20 mouse cellular contexts compared by ENCODE assay signal in the genomic region with DNA sequence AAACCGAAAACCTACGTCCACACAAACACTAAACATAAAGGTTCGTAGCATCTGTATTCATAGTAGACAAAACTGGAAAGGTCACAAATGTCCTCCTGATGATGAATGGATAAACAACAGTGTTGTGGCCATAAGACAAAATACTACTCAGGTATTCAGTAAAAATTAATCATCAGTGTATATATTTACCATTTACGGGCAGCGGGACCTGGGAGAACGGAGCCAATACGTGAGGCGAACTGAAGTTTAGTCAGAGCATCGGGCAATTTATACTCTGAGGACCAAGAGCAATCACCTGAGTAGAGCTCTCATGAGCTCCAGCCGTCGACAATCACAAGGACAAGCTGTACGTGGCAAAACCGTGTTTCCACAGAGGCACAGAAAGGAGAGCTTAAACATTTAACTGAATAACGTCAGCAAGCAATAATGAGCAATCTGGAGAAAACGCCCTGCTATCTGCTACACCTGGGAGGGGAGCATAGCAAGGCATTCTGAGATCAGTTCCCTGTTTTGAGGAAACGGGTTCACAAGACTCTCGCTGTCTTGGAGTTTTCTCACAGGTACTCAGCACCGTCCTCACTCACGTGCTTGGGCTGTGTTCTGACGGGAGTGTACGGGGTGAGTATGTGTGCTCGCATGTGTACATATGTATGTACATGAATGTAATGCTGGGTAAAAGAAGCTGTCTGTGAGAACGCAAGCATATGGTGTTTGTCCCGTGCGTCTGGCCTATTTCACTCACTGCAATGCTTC.
"Had no signal": no experiment of that assay in that cellular context is flagged by ENCODE, and none has a peak within 500 bp of the region (broad histone marks: within the 10 kb centered on the region; RNA-seq: fewer than 3 reads in every experiment).

No protein-coding gene starts in this region.

- H3K36me3 ChIP-seq: liver, embryonic 15.5 days; lung, embryonic 15.5 days; midbrain, embryonic 12.5 days; midbrain, embryonic 15.5 days; neural tube, embryonic 12.5 days; neural tube, embryonic 15.5 days; stomach, embryonic 15.5 days had no signal

- H3K4me3 ChIP-seq: limb, embryonic 10.5 days; limb, embryonic 13.5 days; liver, embryonic 12.5 days; liver, embryonic 15.5 days; lung, embryonic 15.5 days; midbrain, embryonic 12.5 days; midbrain, embryonic 15.5 days; neural tube, embryonic 12.5 days; neural tube, embryonic 15.5 days; stomach, embryonic 15.5 days had no signal

- H3K27ac ChIP-seq: kidney, postnatal 0 days; limb, embryonic 10.5 days; limb, embryonic 13.5 days; liver, embryonic 12.5 days; liver, embryonic 15.5 days; lung, embryonic 15.5 days; macrophage; midbrain, embryonic 12.5 days; midbrain, embryonic 15.5 days; neural tube, embryonic 12.5 days; neural tube, embryonic 15.5 days; stomach, embryonic 15.5 days had no signal

- H3K27me3 ChIP-seq: limb, embryonic 13.5 days; liver, embryonic 12.5 days; liver, embryonic 15.5 days; lung, embryonic 15.5 days; midbrain, embryonic 12.5 days; midbrain, embryonic 15.5 days; neural tube, embryonic 12.5 days; neural tube, embryonic 15.5 days; stomach, embryonic 15.5 days had no signal

- ATAC-seq: liver, embryonic 12.5 days; midbrain, embryonic 15.5 days had no signal

- DNase-seq: kidney, postnatal 36 days; liver; lung, adult 18-20 months; lung, postnatal 14 days; retina, postnatal 1 day; right cerebral cortex, postnatal 25 days; spleen, adult 18-20 months; thymus, postnatal 36 days had no signal

- H3K4me1 ChIP-seq: limb, embryonic 10.5 days; limb, embryonic 13.5 days; liver, embryonic 12.5 days; liver, embryonic 15.5 days; lung, embryonic 15.5 days; midbrain, embryonic 15.5 days; neural tube, embryonic 12.5 days; stomach, embryonic 15.5 days had no signal

- H3K9me3 ChIP-seq: limb, embryonic 10.5 days; limb, embryonic 13.5 days; liver, embryonic 12.5 days; liver, embryonic 15.5 days; lung, embryonic 15.5 days; midbrain, embryonic 12.5 days; midbrain, embryonic 15.5 days; neural tube, embryonic 12.5 days; neural tube, embryonic 15.5 days; stomach, embryonic 15.5 days had no signal

- H3K9ac ChIP-seq: limb, embryonic 13.5 days; liver, embryonic 12.5 days; liver, embryonic 15.5 days; lung, embryonic 15.5 days; midbrain, embryonic 12.5 days; midbrain, embryonic 15.5 days; neural tube, embryonic 12.5 days; neural tube, embryonic 15.5 days; stomach, embryonic 15.5 days had no signal

- H3K4me2 ChIP-seq: limb, embryonic 13.5 days; liver, embryonic 12.5 days; liver, embryonic 15.5 days; lung, embryonic 15.5 days; midbrain, embryonic 12.5 days; midbrain, embryonic 15.5 days; neural tube, embryonic 12.5 days; neural tube, embryonic 15.5 days; stomach, embryonic 15.5 days had no signal
